Mouse (Mus musculus) neural tube, embryonic 15.5 days (tissue): ENCODE data around the gene Hyal4. TPM values are rescaled to one million over a fixed set of nuclear protein-coding genes. Genes with fewer than 3 reads are reported as not detected.

Experiments used
- ATAC-seq: fragments of 200-750 bp; cut with Nextera tagmentation; 2 replicates; pipeline ENCODE4 v1.8.0; 2017; ENCODE audit warnings: mild to moderate bottlenecking, moderate TSS enrichment, moderate library complexity; ENCODE audit not compliant: low FRiP score
- H3K27ac ChIP-seq: fragments of 300-500 bp; sonication (generic); replicated peaks from 2 replicates; pipeline ENCODE4 v1.5.1; 2015; ENCODE audit warnings: mild to moderate bottlenecking, inconsistent platforms
- H3K27me3 ChIP-seq: fragments of 300-500 bp; sonication (generic); replicated peaks from 2 replicates; pipeline ENCODE4 v1.6.1; 2015; ENCODE audit warnings: inconsistent platforms
- H3K36me3 ChIP-seq: fragments of 300-500 bp; sonication (generic); 2 replicates; pipeline ENCODE4 v1.6.1; 2015; ENCODE audit warnings: inconsistent platforms
- H3K4me1 ChIP-seq: fragments of 300-500 bp; sonication (generic); 2 replicates; pipeline ENCODE4 v1.6.1; 2015; ENCODE audit warnings: inconsistent platforms
- H3K4me2 ChIP-seq: fragments of 300-500 bp; sonication (generic); 2 replicates; pipeline ENCODE4 v1.6.1; 2015; ENCODE audit warnings: inconsistent platforms, mild to moderate bottlenecking, moderate library complexity
- H3K4me3 ChIP-seq: fragments of 300-500 bp; sonication (generic); replicated peaks from 2 replicates; pipeline ENCODE4 v1.5.1; 2015; ENCODE audit warnings: mild to moderate bottlenecking, inconsistent platforms
- H3K9ac ChIP-seq: fragments of 300-500 bp; sonication (generic); replicated peaks from 2 replicates; pipeline ENCODE4 v1.6.1; 2015; ENCODE audit warnings: mild to moderate bottlenecking, inconsistent platforms
- H3K9me3 ChIP-seq: fragments of 300-500 bp; sonication (generic); replicated peaks from 2 replicates; pipeline ENCODE4 v1.6.1; 2016; ENCODE audit warnings: inconsistent platforms
- WGBS: fragments of 180-500 bp; shearing (Covaris S2); methylation state at CpG from one replicate; pipeline ENCODE4 v1.1.7; 2015; ENCODE audit warnings: mixed read lengths; 5-methylcytosine and 5-hydroxymethylcytosine counted together
- polyA plus RNA-seq: library from polyadenylated mRNA; unstranded; fragments of >200 nt; fragmentation: Nextera tagmentation; extraction: Ambion mirVana; gene quantifications from 2 replicates; pipeline ENCODE4 v1.2.1, GENCODE M21; 2015

The Hyal4 gene
- not detected in 2 replicates for polyA plus RNA-seq

GRCm38 (mm10) chr6:24748029-24748428 lies at the start of gene Hyal4:
Gene Hyal4, plus strand, starts transcription at chr6:24748329.
- no peaks in the 10 kb centered on the region for H3K27me3 ChIP-seq
- no peaks in the 10 kb centered on the region for H3K9me3 ChIP-seq
- no peak within 1 kb of the TSS for H3K27ac ChIP-seq
- no peak for ATAC-seq
- H3K9ac ChIP-seq = no peak within 1 kb of the TSS
- WGBS = 83% methylated on average over 4 of the region's 4 CpGs
- H3K4me2 ChIP-seq = no peak within 1 kb of the TSS
- H3K36me3 ChIP-seq = no peaks in the 10 kb centered on the region
- no peak within 1 kb of the TSS for H3K4me3 ChIP-seq
- no peaks in the 10 kb centered on the region for H3K4me1 ChIP-seq

- Histone ChIP-seq H3K27me3 (no peaks in the 10 kb centered on the region), H3K4me1 (no peaks in the 10 kb centered on the region), H3K9me3 (no peaks in the 10 kb centered on the region), H3K36me3 (no peaks in the 10 kb centered on the region), H3K27ac (no peak overlapping the region), H3K9ac (no peak overlapping the region), H3K4me2 (no peak overlapping the region), H3K4me3 (no peak overlapping the region)
- WGBS = 92% methylated on average over 5 of the region's 5 CpGs
- no peak for ATAC-seq
These were observed 41.0 kb upstream of the Hyal4 start for GRCm38 (mm10) chr6:24707090-24707489.

- WGBS = 81% methylated on average over 2 of the region's 2 CpGs
- ATAC-seq = no peak
- no peaks in the 10 kb centered on the region for H3K9me3 ChIP-seq
These were observed 40.6 kb upstream of the Hyal4 start for GRCm38 (mm10) chr6:24707499-24707898.

GRCm38 (mm10) chr6:24721317-24722099 lies 26.6 kb upstream of the Hyal4 start:
- no peak overlapping the region for H3K27ac ChIP-seq
- H3K9me3 ChIP-seq = no peaks in the 10 kb centered on the region
- no peak overlapping the region for H3K9ac ChIP-seq
- WGBS = 36% methylated on average over 13 of the region's 13 CpGs
- H3K4me2 ChIP-seq = no peak overlapping the region
- ATAC-seq = no peak
- no peaks in the 10 kb centered on the region for H3K4me1 ChIP-seq
- no peaks in the 10 kb centered on the region for H3K27me3 ChIP-seq
- no peaks in the 10 kb centered on the region for H3K36me3 ChIP-seq
- no peak overlapping the region for H3K4me3 ChIP-seq

More at GRCm38 (mm10) chr6:24707499-24707898, 40.6 kb upstream of the Hyal4 start:
- no peak overlapping the region for H3K9ac ChIP-seq
- no peaks in the 10 kb centered on the region for H3K4me1 ChIP-seq
- no peaks in the 10 kb centered on the region for H3K27me3 ChIP-seq
- no peak overlapping the region for H3K27ac ChIP-seq
- H3K4me2 ChIP-seq = no peak overlapping the region
- H3K4me3 ChIP-seq = no peak overlapping the region
- H3K36me3 ChIP-seq = no peaks in the 10 kb centered on the region

- Histone ChIP-seq H3K9ac (no peak overlapping the region), H3K4me1 (no peaks in the 10 kb centered on the region), H3K36me3 (no peaks in the 10 kb centered on the region), H3K4me2 (no peak overlapping the region), H3K27me3 (no peaks in the 10 kb centered on the region), H3K4me3 (no peak overlapping the region), H3K27ac (no peak overlapping the region), H3K9me3 (no peaks in the 10 kb centered on the region)
- ATAC-seq = no peak
- 87% methylated on average over 1 of the region's 1 CpGs for WGBS
These were observed 20.0 kb upstream of the Hyal4 start for GRCm38 (mm10) chr6:24728130-24728529.

- WGBS = 92% methylated on average over 3 of the region's 3 CpGs
- no peaks in the 10 kb centered on the region for H3K4me1 ChIP-seq
- no peaks in the 10 kb centered on the region for H3K27me3 ChIP-seq
- H3K27ac ChIP-seq = no peak within 1 kb of the TSS
- no peak for ATAC-seq
- no peak within 1 kb of the TSS for H3K4me2 ChIP-seq
- no peaks in the 10 kb centered on the region for H3K36me3 ChIP-seq
- no peak within 1 kb of the TSS for H3K4me3 ChIP-seq
- no peak within 1 kb of the TSS for H3K9ac ChIP-seq
- no peaks in the 10 kb centered on the region for H3K9me3 ChIP-seq
These were observed 15.2 kb upstream of the Hyal4 start, which contains the start of gene Hyal6 for GRCm38 (mm10) chr6:24732945-24733344. Gene Hyal6, plus strand, starts transcription at chr6:24733245.

GRCm38 (mm10) chr6:24734565-24734964 lies 13.6 kb upstream of the Hyal4 start:
- H3K36me3 ChIP-seq = no peaks in the 10 kb centered on the region
- no peaks in the 10 kb centered on the region for H3K4me1 ChIP-seq
- no peak for ATAC-seq
- no peaks in the 10 kb centered on the region for H3K27me3 ChIP-seq
- H3K9me3 ChIP-seq = no peaks in the 10 kb centered on the region
- H3K4me2 ChIP-seq = no peak overlapping the region
- no peak overlapping the region for H3K9ac ChIP-seq
- H3K4me3 ChIP-seq = no peak overlapping the region
- 95% methylated on average over 6 of the region's 6 CpGs for WGBS
- H3K27ac ChIP-seq = no peak overlapping the region

GRCm38 (mm10) chr6:24759281-24759680 lies 11.2 kb downstream of the Hyal4 start:
- no peaks in the 10 kb centered on the region for H3K4me1 ChIP-seq
- no peaks in the 10 kb centered on the region for H3K9me3 ChIP-seq
- no peak overlapping the region for H3K4me3 ChIP-seq
- WGBS = 95% methylated on average over 3 of the region's 3 CpGs
- ATAC-seq = no peak
- H3K4me2 ChIP-seq = no peak overlapping the region
- no peak overlapping the region for H3K27ac ChIP-seq
- no peaks in the 10 kb centered on the region for H3K36me3 ChIP-seq
- no peaks in the 10 kb centered on the region for H3K27me3 ChIP-seq
- H3K9ac ChIP-seq = no peak overlapping the region

GRCm38 (mm10) chr6:24766261-24766660 lies 18.1 kb downstream of the Hyal4 start:
- no peak overlapping the region for H3K27ac ChIP-seq
- 88% methylated on average over 2 of the region's 2 CpGs for WGBS
- no peak overlapping the region for H3K4me3 ChIP-seq

GRCm38 (mm10) chr6:24779182-24779581 lies 31.1 kb downstream of the Hyal4 start:
- H3K4me2 ChIP-seq = no peak overlapping the region
- H3K27ac ChIP-seq = no peak overlapping the region
- no peak overlapping the region for H3K4me3 ChIP-seq
- no peaks in the 10 kb centered on the region for H3K4me1 ChIP-seq
- no peak overlapping the region for H3K9ac ChIP-seq
- H3K36me3 ChIP-seq = no peaks in the 10 kb centered on the region
- no peaks in the 10 kb centered on the region for H3K9me3 ChIP-seq
- WGBS = 60% methylated on average over 2 of the region's 2 CpGs
- no peaks in the 10 kb centered on the region for H3K27me3 ChIP-seq
- no peak for ATAC-seq

More at GRCm38 (mm10) chr6:24766261-24766660, 18.1 kb downstream of the Hyal4 start:
- no peaks in the 10 kb centered on the region for H3K4me1 ChIP-seq
- no peaks in the 10 kb centered on the region for H3K36me3 ChIP-seq
- no peak overlapping the region for H3K9ac ChIP-seq
- no peaks in the 10 kb centered on the region for H3K27me3 ChIP-seq
- H3K4me2 ChIP-seq = no peak overlapping the region
- no peak for ATAC-seq
- H3K9me3 ChIP-seq = no peaks in the 10 kb centered on the region

- no peak within 1 kb of the TSS for H3K9ac ChIP-seq
- no peak within 1 kb of the TSS for H3K27ac ChIP-seq
- no peak within 1 kb of the TSS for H3K4me3 ChIP-seq
- no peak for ATAC-seq
- no peaks in the 10 kb centered on the region for H3K4me1 ChIP-seq
- no peaks in the 10 kb centered on the region for H3K36me3 ChIP-seq
- H3K27me3 ChIP-seq = no peaks in the 10 kb centered on the region
- no peak within 1 kb of the TSS for H3K4me2 ChIP-seq
- no peaks in the 10 kb centered on the region for H3K9me3 ChIP-seq
These were observed 42.8 kb downstream of the Hyal4 start, which contains the start of gene Spam1 for GRCm38 (mm10) chr6:24790888-24791287. Gene Spam1, plus strand, starts transcription at chr6:24791188.
